Mouse (Mus musculus) brain, adult 2 months (tissue): Measurements from ENCODE around the gene Anapc2.

ENCODE experiments used
- DNase-seq: peaks from one replicate; pipeline ENCODE4 v3.0.0; 2011; ENCODE audit warnings: low read depth, low spot score

The Anapc2 gene

GRCm38 (mm10) chr2:25267241-25267640, 5.0 kb upstream of the Anapc2 start:
- DNase-seq = peak; percentile 91

- no peak for DNase-seq
These were observed 4.5 kb upstream of the Anapc2 start for GRCm38 (mm10) chr2:25267746-25268309.

DNA sequence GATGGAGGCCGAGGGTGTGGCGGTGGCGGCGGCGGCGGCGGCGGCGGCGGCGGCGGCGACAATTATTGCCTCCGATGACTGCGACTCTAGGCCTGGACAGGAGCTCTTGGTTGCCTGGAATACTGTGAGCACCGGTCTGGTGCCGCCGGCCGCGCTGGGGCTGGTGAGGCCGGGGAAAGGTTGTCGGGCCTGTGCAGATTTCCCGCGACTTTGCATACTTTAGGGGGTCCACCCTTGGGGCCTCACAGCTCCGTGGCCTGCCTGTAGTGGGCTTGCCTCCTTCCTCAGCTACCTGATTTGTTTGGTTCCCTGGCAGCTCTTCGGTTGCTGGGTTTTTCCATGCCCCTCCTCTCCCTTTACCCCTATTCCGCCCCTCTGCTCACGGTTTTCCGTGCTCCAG, 237 bp downstream of the Anapc2 start:
- no peak for DNase-seq

DNA sequence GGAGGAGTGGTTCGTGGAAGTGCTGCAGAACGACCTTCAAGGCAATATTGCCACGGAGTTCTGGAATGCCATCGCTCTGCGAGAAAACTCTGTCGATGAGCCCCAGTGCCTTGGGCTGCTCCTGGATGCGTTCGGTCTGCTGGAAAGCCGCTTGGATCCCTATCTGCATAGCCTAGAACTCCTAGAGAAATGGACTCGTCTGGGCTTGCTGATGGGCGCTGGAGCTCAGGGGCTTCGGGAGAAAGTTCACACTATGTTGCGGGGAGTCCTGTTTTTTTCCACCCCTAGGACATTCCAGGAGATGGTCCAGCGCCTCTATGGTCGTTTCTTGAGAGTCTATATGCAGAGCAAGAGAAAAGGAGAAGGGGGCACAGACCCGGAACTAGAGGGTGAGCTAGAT, 732 bp downstream of the Anapc2 start:
- DNase-seq = no peak

DNA sequence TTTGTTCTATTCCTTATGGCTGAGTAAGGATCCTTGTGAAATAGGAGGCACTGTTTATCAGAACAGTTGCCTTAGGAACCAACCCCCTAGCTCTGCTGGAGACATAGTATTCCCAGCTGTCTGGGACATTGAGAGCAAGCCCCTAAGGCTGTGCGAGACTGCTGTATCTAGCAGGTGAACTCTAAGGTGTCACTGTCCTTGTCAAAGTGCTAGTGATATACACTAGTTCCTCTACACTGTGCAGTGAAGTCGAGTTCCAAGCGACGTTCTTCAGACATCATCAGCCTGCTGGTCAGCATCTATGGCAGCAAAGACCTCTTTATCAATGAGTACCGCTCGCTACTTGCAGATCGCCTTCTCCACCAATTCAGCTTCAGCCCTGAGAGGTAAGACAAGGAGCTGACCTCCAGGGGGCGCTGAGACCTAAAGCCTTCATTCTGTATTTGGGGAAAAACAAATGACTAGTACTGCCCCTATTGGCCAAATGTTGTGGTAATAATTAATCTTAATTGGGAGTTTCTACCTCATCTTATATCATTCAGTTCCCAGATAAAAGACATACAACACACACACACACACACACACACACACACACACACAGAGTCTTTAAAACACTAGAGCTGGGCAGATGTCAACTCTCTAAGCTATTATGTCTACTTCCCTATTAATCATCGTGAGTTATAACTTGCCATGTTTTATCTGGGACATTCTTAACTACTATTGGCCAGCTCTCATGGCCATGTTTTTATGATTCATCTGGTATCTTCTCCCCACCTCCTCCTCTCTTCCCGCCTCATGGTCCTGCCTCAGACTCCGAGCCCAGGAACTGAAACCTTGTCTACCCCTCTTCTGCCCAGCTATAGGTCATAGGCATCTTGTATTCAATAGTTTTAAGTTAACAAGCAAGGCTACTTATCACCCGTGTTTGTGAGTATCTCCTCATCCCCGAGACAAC, 6.9 kb downstream of the Anapc2 start:
- peak; percentile 93 for DNase-seq

DNA sequence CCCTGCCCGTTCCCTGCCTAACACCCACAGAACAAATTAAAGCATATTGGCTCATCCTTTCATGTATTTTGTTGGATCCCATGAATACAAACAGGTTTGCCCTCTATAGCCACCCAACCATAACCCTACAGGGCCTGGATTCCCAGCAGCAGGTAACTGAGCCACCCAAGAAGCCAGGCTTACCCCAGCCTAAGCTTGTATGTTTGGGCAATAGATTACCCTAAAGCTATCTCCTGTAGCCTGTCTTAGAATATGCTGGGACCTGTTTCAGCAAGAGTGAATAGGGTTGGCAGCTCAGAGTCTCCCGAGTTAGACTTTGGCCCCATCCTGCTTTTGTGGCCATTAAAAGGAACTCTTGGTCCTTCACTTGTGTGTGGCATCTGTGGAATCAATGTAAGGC, 13.3 kb downstream of the Anapc2 start:
- DNase-seq = no peak

DNA sequence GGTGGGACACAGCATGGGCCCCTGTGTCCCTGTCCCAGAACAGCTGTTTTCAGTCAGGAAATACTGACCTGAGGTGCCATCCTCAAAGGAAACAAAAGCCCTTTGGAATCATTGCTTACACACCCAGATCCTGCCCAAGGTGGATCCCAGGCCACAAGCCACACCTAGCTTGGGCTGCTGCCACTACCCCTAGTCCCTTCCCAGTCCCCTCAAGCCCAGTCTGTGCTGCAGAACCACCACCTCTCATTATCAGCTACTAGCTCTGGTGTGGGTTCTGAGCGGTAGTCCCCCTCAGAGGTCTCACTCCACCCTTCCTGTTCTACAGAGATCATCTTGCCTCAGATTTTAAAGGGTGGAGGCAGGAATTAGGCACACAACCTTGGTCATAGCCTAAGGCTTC, 14.0 kb downstream of the Anapc2 start:
- no peak for DNase-seq

GRCm38 (mm10) chr2:25286837-25287636, 14.8 kb downstream of the Anapc2 start:
- DNase-seq = no peak

DNA sequence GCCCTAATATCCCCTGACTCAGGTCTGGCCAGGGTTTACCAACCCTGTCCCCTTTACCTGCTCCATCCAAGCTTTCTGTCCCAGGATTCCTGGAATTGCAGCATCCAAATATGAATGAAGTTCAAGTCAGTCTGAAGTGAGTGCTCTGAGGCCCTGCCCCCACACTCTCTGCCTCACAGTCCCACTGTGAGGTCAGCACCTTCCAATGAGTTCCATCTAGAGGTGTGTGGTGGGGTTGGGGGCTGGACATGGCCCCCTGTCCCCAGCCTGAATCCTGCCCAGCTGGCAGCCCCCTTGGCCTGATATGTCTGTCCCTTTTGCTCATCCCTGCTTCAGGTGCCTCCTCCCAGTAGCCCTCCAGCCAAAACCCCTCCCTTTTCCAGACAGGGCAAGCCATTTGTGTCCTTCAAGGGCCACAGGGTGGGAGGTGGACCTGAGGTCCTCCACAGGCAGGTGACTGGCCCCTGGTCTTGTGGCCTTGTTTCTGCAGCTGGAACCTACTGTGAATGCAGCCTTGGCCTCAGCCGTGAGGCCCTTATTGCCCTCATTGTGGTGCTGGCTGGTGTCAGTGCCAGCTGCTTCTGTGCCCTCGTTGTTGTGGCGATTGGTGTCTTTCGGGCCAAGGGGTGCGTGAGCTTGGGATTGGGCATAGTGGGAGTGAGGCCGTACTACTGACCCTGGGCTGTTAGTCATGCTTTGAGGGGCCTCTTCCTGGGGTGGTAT, 15.8 kb downstream of the Anapc2 start, which contains the start of gene Tmem210:
Gene Tmem210 (plus strand): TSS at position 219 of the 723 bp plus-strand sequence.
- DNase-seq = no peak

GRCm38 (mm10) chr2:25288734-25289345, 16.6 kb downstream of the Anapc2 start:
- DNase-seq = no peak

GRCm38 (mm10) chr2:25289651-25290050, 17.4 kb downstream of the Anapc2 start, which contains the start of gene Lrrc26:
Lrrc26 (plus strand) TSS chr2:25289915.
- peak; percentile 81 for DNase-seq

- peak; percentile 86 for DNase-seq
These were observed 18.0 kb downstream of the Anapc2 start for GRCm38 (mm10) chr2:25290101-25290815.

DNA sequence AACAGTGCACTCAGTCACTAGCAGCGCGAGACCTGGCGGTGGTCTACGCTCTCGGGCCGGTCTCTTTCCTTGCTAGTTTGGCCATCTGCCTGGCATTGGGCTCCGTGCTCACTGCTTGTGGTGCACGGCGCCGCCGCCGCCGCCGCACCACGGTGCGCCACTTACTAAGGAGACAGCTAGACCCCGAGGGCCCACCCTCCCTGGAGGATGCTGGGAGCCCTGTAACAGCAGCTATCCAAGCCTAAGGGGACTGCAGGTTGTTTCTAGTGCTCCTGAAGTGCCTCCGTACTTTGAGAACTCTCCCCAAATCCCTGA, 18.5 kb downstream of the Anapc2 start:
- no peak for DNase-seq

GRCm38 (mm10) chr2:25291184-25292053, 19.1 kb downstream of the Anapc2 start:
- DNase-seq = no peak

DNA sequence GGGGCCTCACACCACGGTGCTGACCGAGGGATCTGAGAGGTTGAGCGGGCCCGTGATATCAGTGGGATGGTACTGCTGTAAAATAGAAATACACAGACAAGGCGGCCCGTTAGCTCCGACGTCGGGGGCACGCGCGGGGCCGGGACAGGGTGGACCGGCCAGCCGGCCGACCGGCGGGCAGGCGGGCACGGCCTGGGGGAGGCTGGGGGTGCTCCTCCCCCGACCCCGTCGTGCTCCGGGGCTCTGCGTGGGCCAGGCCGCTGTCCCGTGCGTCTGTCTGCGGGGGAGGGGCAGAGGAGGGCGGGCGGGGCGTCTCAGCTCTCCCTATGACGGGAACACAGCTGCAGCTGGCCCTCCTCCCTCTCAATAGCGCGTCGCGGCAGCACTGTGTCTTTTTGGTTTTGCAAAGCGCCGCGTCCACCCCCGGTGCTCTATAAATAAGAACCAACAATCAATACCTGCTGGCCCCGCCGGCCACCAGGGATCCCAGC, 19.8 kb downstream of the Anapc2 start:
- DNase-seq = peak; percentile 81

- DNase-seq = peak; percentile 80
These were observed 20.6 kb downstream of the Anapc2 start for GRCm38 (mm10) chr2:25292856-25293255.

GRCm38 (mm10) chr2:25293706-25294105, 21.4 kb downstream of the Anapc2 start:
- no peak for DNase-seq

- DNase-seq = no peak
These were observed 24.8 kb downstream of the Anapc2 start for GRCm38 (mm10) chr2:25297093-25297492.

- peak; percentile 79 for DNase-seq
These were observed 25.8 kb downstream of the Anapc2 start for GRCm38 (mm10) chr2:25298046-25298445.
